Mouse (Mus musculus) liver, embryonic 15.5 days (tissue): ENCODE measurements around the gene Rpl13. TPM values are rescaled to one million over a fixed set of nuclear protein-coding genes. Genes with fewer than 3 reads are reported as not detected.

Source experiments
- ATAC-seq: fragments of 200-750 bp; cut with Nextera tagmentation; 2 replicates; pipeline ENCODE4 v1.8.0; 2017; ENCODE audit warnings: moderate number of reproducible peaks, mild to moderate bottlenecking, moderate library complexity; ENCODE audit not compliant: insufficient read depth
- H3K27ac ChIP-seq: fragments of 300-500 bp; sonication (generic); replicated peaks from 2 replicates; pipeline ENCODE4 v1.5.1; 2015; ENCODE audit warnings: mild to moderate bottlenecking, inconsistent platforms
- H3K27me3 ChIP-seq: fragments of 300-500 bp; sonication (generic); 2 replicates; pipeline ENCODE4 v1.6.1; 2015; ENCODE audit warnings: mild to moderate bottlenecking, inconsistent platforms
- H3K36me3 ChIP-seq: fragments of 300-500 bp; sonication (generic); replicated peaks from 2 replicates; pipeline ENCODE4 v1.6.1; 2015; ENCODE audit warnings: moderate library complexity, mild to moderate bottlenecking, inconsistent platforms
- H3K4me1 ChIP-seq: fragments of 300-500 bp; sonication (generic); replicated peaks from 2 replicates; pipeline ENCODE4 v1.6.1; 2015; ENCODE audit warnings: inconsistent platforms
- H3K4me2 ChIP-seq: fragments of 300-500 bp; sonication (generic); 2 replicates; pipeline ENCODE4 v1.6.1; 2015; ENCODE audit warnings: moderate library complexity, mild to moderate bottlenecking, inconsistent platforms
- H3K4me3 ChIP-seq: fragments of 300-500 bp; sonication (generic); replicated peaks from 2 replicates; pipeline ENCODE4 v1.5.1; 2015; ENCODE audit warnings: mild to moderate bottlenecking, inconsistent platforms
- H3K9ac ChIP-seq: fragments of 300-500 bp; sonication (generic); 2 replicates; pipeline ENCODE4 v1.6.1; 2015; ENCODE audit warnings: moderate library complexity, mild to moderate bottlenecking, inconsistent platforms
- H3K9me3 ChIP-seq: fragments of 300-500 bp; sonication (generic); replicated peaks from 2 replicates; pipeline ENCODE4 v1.6.1; 2016; ENCODE audit warnings: inconsistent platforms
- WGBS: fragments of 180-500 bp; shearing (Covaris S2); methylation state at CpG from one replicate; pipeline ENCODE4 v1.1.7; 2015; ENCODE audit warnings: mixed read lengths; ENCODE audit not compliant: insufficient replicate concordance; 5-methylcytosine and 5-hydroxymethylcytosine counted together
- polyA plus RNA-seq: library from polyadenylated mRNA; unstranded; fragments of >200 nt; fragmentation: Nextera tagmentation; extraction: Ambion mirVana; gene quantifications from 2 replicates; pipeline ENCODE4 v1.2.1, GENCODE M21; 2015

Rpl13 gene
- 785 TPM in 2 replicates for polyA plus RNA-seq

DNA sequence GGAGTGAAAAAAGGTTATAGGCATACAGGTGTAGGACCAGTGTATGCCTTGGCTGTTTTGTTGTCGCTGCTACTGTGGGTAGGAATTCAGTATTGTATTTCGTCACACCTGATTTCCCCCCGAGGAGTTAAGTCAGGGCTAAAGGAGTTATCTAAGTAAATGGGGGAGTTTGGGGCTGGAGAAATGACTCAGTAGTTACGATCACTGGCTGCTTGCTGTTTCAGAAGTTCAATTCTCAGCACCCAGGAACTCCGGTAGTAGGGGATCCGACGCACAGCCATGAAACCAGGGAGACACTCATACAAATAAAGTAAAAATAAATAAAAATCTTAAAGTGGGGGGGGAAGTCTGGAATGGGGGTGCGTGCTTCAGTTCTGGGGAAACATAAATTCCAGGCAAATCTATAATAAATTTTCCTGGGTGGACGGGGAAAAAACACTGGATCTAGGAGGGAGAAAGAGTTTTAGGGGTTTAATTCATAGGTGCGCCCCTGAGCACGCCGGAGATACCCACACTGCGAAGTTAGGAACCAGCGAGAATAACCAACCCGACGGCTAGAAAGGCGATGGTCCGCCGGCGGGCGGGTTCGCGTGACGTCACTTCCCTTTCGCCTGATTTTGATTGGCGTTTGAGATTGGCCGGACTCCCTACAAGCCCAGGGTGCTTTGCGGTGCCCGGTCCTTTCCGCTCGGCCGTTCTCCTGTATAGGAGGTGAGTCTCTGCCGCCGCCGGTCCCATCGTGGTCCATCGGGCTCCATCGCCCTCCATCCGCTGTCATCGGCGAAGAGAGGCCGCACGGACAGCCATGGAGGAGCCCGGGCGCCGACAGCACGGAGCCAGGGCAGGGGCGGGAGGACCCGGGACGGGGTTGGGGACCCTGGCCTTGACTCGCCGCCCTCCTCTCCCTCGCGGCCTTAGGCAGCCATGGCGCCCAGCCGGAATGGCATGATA lies at the start of gene Rpl13:
Rpl13 (plus strand) TSS at position 616 of the 951 bp plus-strand sequence.
- H3K27ac ChIP-seq = peak within 1 kb of the TSS; percentile 87
- peak within 1 kb of the TSS; percentile 84 for H3K4me3 ChIP-seq
- peak; percentile 92 for ATAC-seq
- peaks cover 23% of the 10 kb centered on the region for H3K4me1 ChIP-seq
- peak within 1 kb of the TSS; percentile 89 for H3K9ac ChIP-seq
- H3K36me3 ChIP-seq = peaks cover 41% of the 10 kb centered on the region
- no peaks in the 10 kb centered on the region for H3K27me3 ChIP-seq
- under 1% methylated on average over 54 of the region's 56 CpGs for WGBS
- H3K4me2 ChIP-seq = peak within 1 kb of the TSS; percentile 87
- no peaks in the 10 kb centered on the region for H3K9me3 ChIP-seq

- H3K4me1 ChIP-seq = peaks cover 34% of the 10 kb centered on the region
- no peak within 1 kb of the TSS for H3K9ac ChIP-seq
- H3K4me3 ChIP-seq = no peak within 1 kb of the TSS
- ATAC-seq = no peak
- no peak within 1 kb of the TSS; the same call in 1 of the 2 replicates for H3K4me2 ChIP-seq
- no peak within 1 kb of the TSS for H3K27ac ChIP-seq
- peaks cover 4% of the 10 kb centered on the region for H3K36me3 ChIP-seq
- no peaks in the 10 kb centered on the region for H3K9me3 ChIP-seq
- H3K27me3 ChIP-seq = no peaks in the 10 kb centered on the region
- WGBS = 71% methylated on average over 7 of the region's 7 CpGs
Observed at GRCm38 (mm10) chr8:123062721-123063120, 39.4 kb upstream of the Rpl13 start, which contains the start of gene Spg7. TSS of gene Spg7 (plus strand) at chr8:123062942.

GRCm38 (mm10) chr8:123064072-123064471 lies 38.1 kb upstream of the Rpl13 start:
- Histone ChIP-seq H3K9me3 (no peaks in the 10 kb centered on the region), H3K36me3 (peaks cover 13% of the 10 kb centered on the region), H3K4me3 (peak overlapping the region; percentile 97), H3K4me1 (peaks cover 36% of the 10 kb centered on the region), H3K9ac (peak overlapping the region; percentile 96; the same call in 1 of the 2 replicates), H3K4me2 (peak overlapping the region; percentile 82), H3K27ac (peak overlapping the region; percentile 95; the same call in 1 of the 2 replicates), H3K27me3 (no peaks in the 10 kb centered on the region)
- WGBS = 85% methylated on average over 4 of the region's 4 CpGs
- ATAC-seq = no peak

- H3K9me3 ChIP-seq = no peaks in the 10 kb centered on the region
- peak overlapping the region; percentile 82 for H3K4me2 ChIP-seq
- peak overlapping the region; percentile 95 for H3K27ac ChIP-seq
- peak; percentile 24 for ATAC-seq
- H3K27me3 ChIP-seq = no peaks in the 10 kb centered on the region
- H3K4me1 ChIP-seq = peaks cover 36% of the 10 kb centered on the region
- WGBS = under 1% methylated on average over 14 of the region's 14 CpGs
- peak overlapping the region; percentile 97 for H3K4me3 ChIP-seq
- H3K9ac ChIP-seq = peak overlapping the region; percentile 96
- H3K36me3 ChIP-seq = peaks cover 15% of the 10 kb centered on the region
Observed at GRCm38 (mm10) chr8:123064809-123065213, 37.3 kb upstream of the Rpl13 start.

DNA sequence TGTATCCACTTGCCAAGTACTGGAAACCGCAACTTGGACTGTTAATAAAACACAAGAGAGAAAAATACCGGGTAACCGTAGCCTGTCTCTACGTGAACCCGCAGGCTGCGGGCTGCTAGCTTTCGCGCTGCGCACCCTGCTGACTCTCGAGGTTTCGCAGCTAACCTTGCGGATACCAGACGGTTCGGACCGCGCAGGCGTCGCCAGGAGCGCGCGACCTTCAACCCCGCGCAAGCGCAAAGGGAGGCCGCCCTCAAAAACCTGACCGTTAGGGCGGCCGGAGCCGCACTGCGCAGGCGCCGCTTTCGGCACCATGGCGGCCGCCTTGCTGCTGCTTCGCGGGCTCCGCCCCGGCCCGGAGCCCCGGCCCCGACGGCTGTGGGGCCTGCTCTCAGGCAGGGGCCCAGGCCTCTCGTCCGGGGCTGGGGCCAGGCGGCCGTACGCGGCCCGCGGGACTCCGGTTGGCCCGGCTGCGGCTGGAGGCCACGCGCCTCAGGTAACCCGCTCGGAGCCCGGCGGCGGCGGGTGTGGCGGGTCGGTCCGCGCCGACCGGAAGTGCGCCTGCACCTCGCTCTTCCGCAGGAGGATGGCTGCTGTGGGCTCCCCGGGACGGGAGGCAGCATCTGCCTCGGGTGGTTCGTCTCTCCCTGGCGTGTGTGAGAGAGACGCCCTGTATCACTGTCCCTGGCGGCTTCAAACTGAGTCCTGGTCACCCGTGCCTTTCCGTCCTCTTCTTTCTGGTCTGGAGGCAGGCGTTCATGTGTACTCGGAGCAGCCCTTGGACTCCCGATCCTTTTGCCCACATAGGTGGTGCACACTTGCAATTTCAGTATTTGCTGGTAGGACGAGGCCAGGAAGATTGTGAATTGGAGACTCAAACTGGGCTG lies 36.7 kb upstream of the Rpl13 start:
- Histone ChIP-seq H3K36me3 (peaks cover 18% of the 10 kb centered on the region), H3K4me1 (peaks cover 36% of the 10 kb centered on the region), H3K9ac (peak overlapping the region; percentile 96), H3K27ac (peak overlapping the region; percentile 95), H3K27me3 (no peaks in the 10 kb centered on the region), H3K4me3 (peak overlapping the region; percentile 97), H3K9me3 (no peaks in the 10 kb centered on the region), H3K4me2 (peak overlapping the region; percentile 82)
- WGBS = under 1% methylated on average over 84 of the region's 84 CpGs
- ATAC-seq = peak; percentile 98

DNA sequence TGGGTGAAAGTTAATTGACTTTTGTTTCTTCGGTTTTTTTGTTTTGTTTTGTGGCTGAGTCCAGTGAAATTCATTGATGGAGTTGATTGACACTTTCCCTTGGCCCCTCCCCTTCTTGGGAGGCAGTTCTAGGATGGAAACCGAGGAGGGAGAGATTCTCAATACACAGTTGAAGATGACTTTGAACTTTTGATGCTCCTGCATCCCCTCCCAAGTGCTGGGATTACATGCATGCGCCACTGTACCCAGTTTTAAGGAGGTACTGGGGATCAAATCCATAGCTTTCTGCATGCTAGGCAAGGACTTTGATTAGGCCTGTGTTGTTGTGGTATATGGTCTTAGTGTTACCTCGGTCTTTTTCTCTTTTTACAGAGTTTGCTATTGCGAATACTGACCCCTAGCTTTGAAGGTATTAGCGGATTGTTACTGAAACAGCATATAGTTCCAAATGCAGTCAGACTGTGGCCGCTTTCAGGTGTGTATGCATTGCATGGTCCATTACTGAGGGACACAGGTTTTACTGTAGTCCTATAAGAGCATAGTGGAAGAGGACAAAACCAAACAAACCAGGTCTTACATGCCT lies 36.0 kb upstream of the Rpl13 start:
- H3K36me3 ChIP-seq = peaks cover 23% of the 10 kb centered on the region
- ATAC-seq = no peak
- H3K4me1 ChIP-seq = peaks cover 36% of the 10 kb centered on the region
- no peaks in the 10 kb centered on the region for H3K27me3 ChIP-seq
- H3K9ac ChIP-seq = peak overlapping the region; percentile 96
- H3K27ac ChIP-seq = peak overlapping the region; percentile 95
- H3K4me3 ChIP-seq = peak overlapping the region; percentile 97
- H3K4me2 ChIP-seq = peak overlapping the region; percentile 82
- H3K9me3 ChIP-seq = no peaks in the 10 kb centered on the region
- WGBS = 32% methylated on average over 7 of the region's 7 CpGs

DNA sequence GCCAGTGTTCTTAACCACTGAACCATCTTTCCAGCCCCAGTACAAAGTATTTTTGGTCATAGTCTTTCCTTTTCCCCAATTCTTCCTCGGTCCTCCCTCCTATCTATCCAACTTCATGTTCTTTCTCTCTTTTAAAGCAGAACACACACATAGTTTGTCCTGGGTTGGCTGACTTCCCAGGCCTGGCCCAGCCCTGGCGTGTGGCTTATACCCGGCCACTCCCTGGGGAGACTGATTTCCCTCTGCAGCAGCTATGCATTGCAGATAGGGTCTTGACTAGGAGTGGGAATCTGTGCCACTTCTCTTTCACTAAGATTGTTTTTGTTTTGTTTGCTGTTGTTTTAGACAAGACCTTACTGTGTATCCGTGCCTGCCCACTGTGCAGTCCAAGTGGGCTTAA lies 31.0 kb upstream of the Rpl13 start:
- Histone ChIP-seq H3K36me3 (peaks cover 65% of the 10 kb centered on the region), H3K4me3 (no peak overlapping the region), H3K27ac (no peak overlapping the region), H3K9ac (no peak overlapping the region), H3K4me1 (peaks cover 13% of the 10 kb centered on the region), H3K9me3 (no peaks in the 10 kb centered on the region), H3K27me3 (no peaks in the 10 kb centered on the region), H3K4me2 (no peak overlapping the region)
- ATAC-seq = no peak
- WGBS = 70% methylated on average over 4 of the region's 4 CpGs

- Histone ChIP-seq H3K27ac (no peak overlapping the region), H3K4me2 (no peak overlapping the region), H3K27me3 (no peaks in the 10 kb centered on the region), H3K36me3 (peaks cover 89% of the 10 kb centered on the region), H3K4me1 (peaks cover 15% of the 10 kb centered on the region; the same call in 1 of the 2 replicates), H3K9ac (no peak overlapping the region), H3K4me3 (no peak overlapping the region), H3K9me3 (no peaks in the 10 kb centered on the region)
- ATAC-seq = 0 out of 2 replicates have a peak, but pooled peaks have one; percentile 49
- WGBS = 54% methylated on average over 6 of the region's 6 CpGs
Observed at GRCm38 (mm10) chr8:123077213-123077612, 24.9 kb upstream of the Rpl13 start.

- Histone ChIP-seq H3K36me3 (peaks cover 89% of the 10 kb centered on the region), H3K27ac (no peak overlapping the region), H3K4me2 (no peak overlapping the region), H3K4me1 (0 out of 2 replicates have a peak, but pooled peaks cover under 1% of the 10 kb centered on the region), H3K27me3 (no peaks in the 10 kb centered on the region), H3K9ac (no peak overlapping the region), H3K9me3 (no peaks in the 10 kb centered on the region), H3K4me3 (no peak overlapping the region)
- no peak for ATAC-seq
- 75% methylated on average over 6 of the region's 6 CpGs for WGBS
Observed at GRCm38 (mm10) chr8:123082993-123083392, 19.2 kb upstream of the Rpl13 start.

DNA sequence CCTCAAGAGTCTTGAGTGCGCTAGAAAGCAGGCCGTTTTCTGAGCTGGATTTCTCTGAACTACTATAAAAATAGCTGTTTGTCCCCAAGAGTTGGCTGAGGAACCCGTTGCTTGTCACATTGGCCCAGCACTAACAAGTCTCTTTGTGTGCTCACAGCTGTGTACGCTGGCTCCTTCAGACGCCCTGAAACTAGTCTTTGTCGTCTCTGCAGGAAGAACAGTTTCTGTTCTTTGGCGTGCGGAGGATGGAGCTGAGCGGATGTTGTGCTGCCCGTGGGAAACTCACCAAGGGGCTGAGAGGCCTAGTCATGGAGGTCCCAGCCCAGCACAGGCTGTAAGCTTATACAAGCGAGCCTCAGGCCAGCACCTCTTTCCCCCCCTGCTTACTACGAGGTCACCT lies 18.5 kb upstream of the Rpl13 start:
- H3K9ac ChIP-seq = no peak overlapping the region
- WGBS = 83% methylated on average over 12 of the region's 12 CpGs
- ATAC-seq = no peak

More for the DNA sequence above, 18.5 kb upstream of the Rpl13 start:
- Histone ChIP-seq H3K4me3 (no peak overlapping the region), H3K4me2 (no peak overlapping the region), H3K9me3 (no peaks in the 10 kb centered on the region), H3K36me3 (peaks cover 89% of the 10 kb centered on the region), H3K27me3 (no peaks in the 10 kb centered on the region), H3K27ac (no peak overlapping the region), H3K4me1 (no peaks in the 10 kb centered on the region)
